ENCODE assay signal across 25 mouse cellular contexts in the genomic region with DNA sequence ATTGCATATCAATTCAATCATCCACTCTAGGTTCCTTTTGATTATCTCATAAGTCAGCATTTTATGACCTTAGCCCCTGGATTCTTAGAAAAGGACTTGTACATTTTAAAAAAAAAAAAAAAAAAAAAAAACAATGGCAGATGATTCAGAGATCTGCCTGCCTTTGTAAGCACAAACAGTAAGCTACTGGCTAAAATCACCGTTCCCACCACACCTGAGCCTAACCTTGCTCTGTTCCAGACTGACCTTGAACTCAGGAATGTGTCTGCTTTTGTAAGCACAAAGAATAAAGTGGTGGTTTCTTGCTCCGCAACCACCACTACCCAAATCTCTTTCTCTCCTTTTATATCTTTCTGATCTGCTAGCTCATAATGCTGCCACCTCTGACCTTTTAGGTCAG.
"Had no signal": no experiment of that assay in that cellular context is flagged by ENCODE, and none has a peak within 500 bp of the region (broad histone marks: within the 10 kb centered on the region; RNA-seq: fewer than 3 reads in every experiment).

No protein-coding gene starts in this region.

- H3K4me3 ChIP-seq: embryonic facial prominence, embryonic 10.5 days; embryonic facial prominence, embryonic 12.5 days; embryonic facial prominence, embryonic 13.5 days; embryonic facial prominence, embryonic 15.5 days; erythroblast, embryonic 14.5 days; forebrain, embryonic 10.5 days; forebrain, embryonic 12.5 days; forebrain, embryonic 13.5 days; forebrain, embryonic 15.5 days; gastrocnemius, adult 2 months; heart, adult 2 months; heart, embryonic 10.5 days; heart, embryonic 12.5 days had no signal

- H3K9me3 ChIP-seq: embryonic facial prominence, embryonic 10.5 days; embryonic facial prominence, embryonic 12.5 days; embryonic facial prominence, embryonic 13.5 days; embryonic facial prominence, embryonic 15.5 days; forebrain, embryonic 10.5 days; forebrain, embryonic 12.5 days; forebrain, embryonic 13.5 days; forebrain, embryonic 15.5 days; heart, embryonic 10.5 days; heart, embryonic 12.5 days had no signal

- H3K9ac ChIP-seq: embryonic facial prominence, embryonic 12.5 days; embryonic facial prominence, embryonic 13.5 days; embryonic facial prominence, embryonic 15.5 days; forebrain, embryonic 12.5 days; forebrain, embryonic 13.5 days; forebrain, embryonic 15.5 days; forebrain, postnatal 0 days; heart, embryonic 12.5 days had no signal

- DNase-seq: cerebellum, adult 9-11 months; cerebellum, postnatal 10 days; cerebellum, postnatal 14 days; cerebellum, postnatal 25 days; cerebellum, postnatal 36 days; embryo, embryonic 11 days; forebrain, postnatal 0 days; gastrocnemius, adult 2 months; gastrocnemius, postnatal 10 days; gastrocnemius, postnatal 14 days; gastrocnemius, postnatal 25 days; gastrocnemius, postnatal 36 days; heart, adult 11 months; heart, adult 2 months had no signal

- H3K4me1 ChIP-seq: embryonic facial prominence, embryonic 10.5 days; embryonic facial prominence, embryonic 12.5 days; embryonic facial prominence, embryonic 13.5 days; embryonic facial prominence, embryonic 15.5 days; forebrain, embryonic 10.5 days; forebrain, embryonic 12.5 days; forebrain, embryonic 13.5 days; forebrain, embryonic 15.5 days; heart, embryonic 10.5 days; heart, embryonic 12.5 days had no signal

- H3K27ac ChIP-seq: embryonic facial prominence, embryonic 10.5 days; embryonic facial prominence, embryonic 12.5 days; embryonic facial prominence, embryonic 13.5 days; embryonic facial prominence, embryonic 15.5 days; forebrain, embryonic 10.5 days; forebrain, embryonic 12.5 days; forebrain, embryonic 13.5 days; forebrain, embryonic 15.5 days; gastrocnemius, adult 2 months; heart, adult 2 months; heart, embryonic 10.5 days had no signal
